ENCODE assay signal across 16 mouse cellular contexts in the genomic region with DNA sequence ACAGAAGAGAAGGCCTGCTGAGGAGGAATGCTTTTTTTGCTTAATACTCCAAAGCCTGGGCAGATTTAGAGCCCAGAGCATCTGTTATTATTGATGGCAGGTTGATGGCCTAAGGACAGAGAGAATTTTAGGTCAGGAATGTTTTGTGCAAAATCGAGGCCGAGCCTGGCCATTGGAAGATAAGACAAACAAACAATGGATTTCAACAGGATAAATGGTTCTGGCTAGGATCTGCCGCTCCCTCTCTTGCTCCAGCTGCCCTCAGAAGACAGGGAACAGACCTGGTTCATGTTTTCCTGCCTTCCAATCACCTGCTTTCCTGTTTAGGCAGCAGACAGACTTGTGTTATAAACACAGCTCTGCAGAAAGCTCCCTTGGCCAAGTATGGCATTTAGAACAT. TPM values are rescaled to one million over a fixed set of nuclear protein-coding genes. Genes with fewer than 3 reads are reported as not detected.
"Had no signal": no experiment of that assay in that cellular context is flagged by ENCODE, and none has a peak within 500 bp of the region (broad histone marks: within the 10 kb centered on the region; RNA-seq: fewer than 3 reads in every experiment).

No protein-coding gene starts in this region.

- DNase-seq: kidney, adult 9 months; kidney, postnatal 36 days; layer of hippocampus, adult 9-11 months; layer of hippocampus, postnatal 36 days; liver, embryonic 13.5 days; lung, adult 18-20 months; right cerebral cortex, postnatal 4 days; spleen, adult 18-20 months; thymus, adult 18-20 months; thymus, postnatal 14 days had no signal

- H3K9me3 ChIP-seq: limb, embryonic 15.5 days; liver, embryonic 13.5 days; midbrain, embryonic 12.5 days had no signal

- H3K27me3 ChIP-seq: limb, embryonic 15.5 days; liver, embryonic 13.5 days; midbrain, embryonic 12.5 days had no signal

- H3K36me3 ChIP-seq: limb, embryonic 15.5 days; midbrain, embryonic 12.5 days had no signal

- H3K27ac ChIP-seq: kidney, postnatal 0 days; limb, embryonic 15.5 days; liver, embryonic 13.5 days; midbrain, embryonic 12.5 days had no signal

- H3K4me3 ChIP-seq: limb, embryonic 15.5 days; liver, embryonic 13.5 days; midbrain, embryonic 12.5 days; myocyte had no signal

- H3K9ac ChIP-seq: limb, embryonic 15.5 days; liver, embryonic 13.5 days; midbrain, embryonic 12.5 days had no signal

- H3K4me2 ChIP-seq: limb, embryonic 15.5 days; liver, embryonic 13.5 days; midbrain, embryonic 12.5 days had no signal

RNA-seq across cellular contexts. Expression of a gene that starts 55.9 kb away (rescaled TPM):
- total RNA-seq: megakaryocyte-erythroid progenitor cell, adult 5-6 weeks; neutrophil, adult 5-6 weeks had no signal
